ENCODE assay signal across 15 mouse cellular contexts in genomic region chr12:32766575-32766974, GRCm38 (mm10). TPM values are rescaled to one million over a fixed set of nuclear protein-coding genes. Genes with fewer than 3 reads are reported as not detected.
DNase-seq lines count a peak whose midpoint lies in the region; ATAC-seq and TF ChIP-seq lines count a peak whose summit lies in the region.
"Had no signal": no experiment of that assay in that cellular context is flagged by ENCODE, and none has a peak within 500 bp of the region (broad histone marks: within the 10 kb centered on the region; RNA-seq: fewer than 3 reads in every experiment).

No protein-coding gene starts in this region.

- no peak for ATAC-seq in liver, embryonic 11.5 days (replicated peaks; ENCODE audit: low FRiP score)
- no peak for ATAC-seq in erythroid progenitor cell, adult 5-6 weeks (replicated peaks; ENCODE audit: low FRiP score, poor library complexity, severe bottlenecking)
- ATAC-seq: forebrain, embryonic 14.5 days; intestine, postnatal 0 days had no signal

- H3K27ac ChIP-seq in liver, adult 2 months (replicated peaks; ENCODE audit: insufficient read depth, low read depth, low read length), result peak overlapping the region; percentile 99
- H3K27ac ChIP-seq in liver, embryonic 11.5 days (ENCODE audit: low read depth, low read length), result no peak overlapping the region
- H3K27ac ChIP-seq in brown adipose tissue, adult 24 weeks (replicated peaks; ENCODE audit: low read depth, low read length), result peak overlapping the region; percentile 39
- no peak overlapping the region for H3K27ac ChIP-seq in layer of hippocampus, adult 2 months
- H3K27ac ChIP-seq: embryonic facial prominence, embryonic 13.5 days; forebrain, embryonic 10.5 days; hindbrain, embryonic 10.5 days; hindbrain, embryonic 14.5 days had no signal

- no peak overlapping the region for H3K4me2 ChIP-seq in liver, embryonic 11.5 days
- H3K4me2 ChIP-seq: embryonic facial prominence, embryonic 13.5 days; heart, embryonic 12.5 days; hindbrain, embryonic 14.5 days had no signal

- H3K9me3 ChIP-seq in liver, embryonic 11.5 days (ENCODE audit: control insufficient read depth, low read length), result no peaks in the 10 kb centered on the region
- H3K9me3 ChIP-seq: embryonic facial prominence, embryonic 13.5 days; forebrain, embryonic 10.5 days; heart, embryonic 12.5 days; hindbrain, embryonic 10.5 days had no signal

- no peaks in the 10 kb centered on the region for H3K27me3 ChIP-seq in liver, adult 2 months (ENCODE audit: control insufficient read depth, insufficient read depth, low read length)
- no peaks in the 10 kb centered on the region for H3K27me3 ChIP-seq in liver, embryonic 11.5 days (replicated peaks; ENCODE audit: control insufficient read depth, insufficient read depth, low read length)
- H3K27me3 ChIP-seq: embryonic facial prominence, embryonic 13.5 days had no signal

- H3K36me3 ChIP-seq in liver, adult 2 months (ENCODE audit: control insufficient read depth, insufficient read depth, low read length), result no peaks in the 10 kb centered on the region
- H3K36me3 ChIP-seq in liver, embryonic 11.5 days (ENCODE audit: control insufficient read depth, insufficient read depth, low read length), result no peaks in the 10 kb centered on the region
- H3K36me3 ChIP-seq: embryonic facial prominence, embryonic 13.5 days; forebrain, embryonic 10.5 days; heart, embryonic 12.5 days; hindbrain, embryonic 10.5 days had no signal

- TF ChIP-seq CTCF in liver, adult 2 months (IDR thresholded peaks at IDR 0.05; ENCODE audit: low read depth, low read length), result no peak
- TF ChIP-seq CTCF in layer of hippocampus, adult 2 months (conservative IDR thresholded peaks at IDR 0.05), result no peak

- DNase-seq in liver, adult 2 months (ENCODE audit: extremely low read depth, low read depth, low spot score), result peak; percentile 66
- DNase-seq in liver, embryonic 11.5 days (ENCODE audit: low spot score), result no peak
- DNase-seq in induced T-regulatory cell, adult 2 months (ENCODE audit: low read depth), result peak; percentile 56
- no peak for DNase-seq in layer of hippocampus, adult 2 months (ENCODE audit: low spot score in 2 of 2)
- no peak for DNase-seq in cerebellum, postnatal 25 days

- TF ChIP-seq POLR2A in liver, adult 2 months (IDR thresholded peaks at IDR 0.05; ENCODE audit: extremely low read depth, insufficient read depth, low read length), result no peak

- H3K79me2 ChIP-seq in liver, adult 2 months (ENCODE audit: control insufficient read depth, insufficient read depth, low read length), result no peaks in the 10 kb centered on the region

- no peak overlapping the region for H3K9ac ChIP-seq in liver, adult 2 months (ENCODE audit: low read depth, low read length)
- no peak overlapping the region for H3K9ac ChIP-seq in liver, embryonic 11.5 days (ENCODE audit: low read depth, low read length)
- H3K9ac ChIP-seq: embryonic facial prominence, embryonic 13.5 days; heart, embryonic 12.5 days; hindbrain, embryonic 14.5 days had no signal

- H3K4me3 ChIP-seq in liver, adult 2 months (ENCODE audit: insufficient read depth, low read depth, low read length), result no peak overlapping the region
- H3K4me3 ChIP-seq in liver, embryonic 11.5 days (ENCODE audit: low read depth, low read length), result no peak overlapping the region
- H3K4me3 ChIP-seq in brown adipose tissue, adult 24 weeks (ENCODE audit: insufficient read depth, low read depth, low read length), result no peak overlapping the region
- H3K4me3 ChIP-seq in layer of hippocampus, adult 2 months, result no peak overlapping the region
- H3K4me3 ChIP-seq: embryonic facial prominence, embryonic 13.5 days; forebrain, embryonic 10.5 days; gastrocnemius, adult 2 months; heart, embryonic 12.5 days; hindbrain, embryonic 10.5 days had no signal

- peaks cover 41% of the 10 kb centered on the region for H3K4me1 ChIP-seq in liver, adult 2 months (ENCODE audit: control insufficient read depth, insufficient read depth, low read length)
- no peaks in the 10 kb centered on the region for H3K4me1 ChIP-seq in liver, embryonic 11.5 days (replicated peaks; ENCODE audit: control insufficient read depth, insufficient read depth, low read length)
- H3K4me1 ChIP-seq in brown adipose tissue, adult 24 weeks (ENCODE audit: control insufficient read depth, insufficient read depth, insufficient read length, low read length), result peaks cover 13% of the 10 kb centered on the region; the same call in 1 of the 2 replicates
- H3K4me1 ChIP-seq: forebrain, embryonic 10.5 days; hindbrain, embryonic 10.5 days had no signal

- 20% methylated on average over 3 of the region's 3 CpGs for WGBS in liver, adult 2 months
- 74% methylated on average over 3 of the region's 3 CpGs for WGBS in liver, embryonic 11.5 days

RNA-seq across cellular contexts. Expression of gene Nampt, which starts 52.8 kb away (rescaled TPM):
- 57.8 and 75.6 TPM in 2 replicates for total RNA-seq in liver, adult 2 months (2014; rRNA removed)
- 9.5 and 10.9 TPM in 2 replicates for polyA plus RNA-seq in liver, adult 2 months (2012; rRNA removed)
- polyA plus RNA-seq in liver, embryonic 11.5 days (2014; fragmentation: Nextera tagmentation; extraction: Ambion mirVana), result 27.3 and 30.7 TPM in 2 replicates
- polyA plus RNA-seq in brown adipose tissue, adult 24 weeks (2012; ENCODE audit: insufficient read depth, insufficient read length, missing spikeins), result 237 and 255 TPM in 2 replicates
- 10 to 100 TPM; 41.3 to 42.9 TPM for total RNA-seq in layer of hippocampus, adult 2 months (2021)
- total RNA-seq in erythroid progenitor cell, adult 5-6 weeks (2015; ENCODE audit: low replicate concordance), result 9.4 and 14.7 TPM in 2 replicates
- 6.0 and 12.7 TPM in 2 replicates for total RNA-seq in erythroid progenitor cell, adult 5-6 weeks (2017; ENCODE audit: low replicate concordance)

Comparison
In these comparisons a context has a peak if more than half of its experiments do, and no peak if none do; other contexts are left out.
1. DNase-seq: peak in liver, adult 2 months (single experiment) and induced T-regulatory cell, adult 2 months (single experiment); none in liver, embryonic 11.5 days (single experiment), layer of hippocampus, adult 2 months (0 of 2) and cerebellum, postnatal 25 days (0 of 2).
2. H3K27ac ChIP-seq: peak in liver, adult 2 months (single experiment) and brown adipose tissue, adult 24 weeks (single experiment); none in liver, embryonic 11.5 days (single experiment) and layer of hippocampus, adult 2 months (single experiment).